Mouse (Mus musculus) cerebellum, adult 2 months (tissue): ENCODE measurements around the gene Tmco3.

Experiments
- CTCF ChIP-seq: fragments of 200-500 bp; IDR thresholded peaks from 2 replicates; pipeline ENCODE4 v1.5.1; 2011; ENCODE audit warnings: low read depth, mild to moderate bottlenecking, control low read depth, low read length, moderate library complexity, borderline replicate concordance; ENCODE audit not compliant: insufficient read depth
- POLR2A ChIP-seq: fragments of 200-500 bp; IDR thresholded peaks from 2 replicates; pipeline ENCODE4 v1.6.1; 2011; ENCODE audit warnings: low read length, control low read depth, borderline replicate concordance; ENCODE audit not compliant: insufficient read depth

DNA sequence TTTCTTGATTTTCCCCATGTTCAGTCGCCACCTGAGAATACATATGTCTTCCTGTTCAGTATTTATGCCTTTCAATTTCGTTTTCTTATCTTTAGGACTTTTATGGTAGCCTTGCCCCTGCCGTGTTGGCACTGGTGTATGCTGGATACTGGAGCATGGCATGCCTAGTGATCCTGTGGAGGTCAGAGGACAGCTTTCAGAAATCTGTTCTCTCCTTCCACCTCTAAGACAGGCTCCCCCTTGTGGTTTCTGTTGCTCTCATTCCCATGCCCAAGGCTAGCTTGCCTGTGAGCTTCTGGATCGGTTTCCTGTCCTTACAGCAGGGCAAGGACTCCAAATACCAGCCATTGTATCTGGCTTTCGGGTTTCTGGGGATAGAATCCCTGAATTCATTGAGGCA is 38.6 kb downstream of the Tmco3 start:
- TF ChIP-seq POLR2A (no peak), CTCF (no peak; the same call in 1 of the 2 replicates)
